ENCODE assay signal across 7 mouse cellular contexts in genomic region chr19:57411375-57412196, GRCm38 (mm10). TPM values are rescaled to one million over a fixed set of nuclear protein-coding genes. Genes with fewer than 3 reads are reported as not detected.
DNase-seq lines count a peak whose midpoint lies in the region; ATAC-seq and TF ChIP-seq lines count a peak whose summit lies in the region.

No protein-coding gene starts in this region.

- ATAC-seq in embryonic facial prominence, embryonic 11.5 days (replicated peaks; ENCODE audit: insufficient number of reproducible peaks, low FRiP score, low TSS enrichment, low read depth): 0 out of 2 replicates have a peak, but pooled peaks have one; percentile 20
- ATAC-seq in limb, embryonic 12.5 days (ENCODE audit: insufficient number of reproducible peaks, insufficient read depth, low FRiP score, low TSS enrichment, low read depth): no peak; the same call in 1 of the 2 replicates
- no peak for ATAC-seq in midbrain, embryonic 12.5 days (ENCODE audit: low FRiP score, low read depth)

- TF ChIP-seq POLR2A in kidney, adult 2 months (IDR thresholded peaks at IDR 0.05; ENCODE audit: low read depth, low read length): no peak

- peak overlapping the region; percentile 4; the same call in 1 of the 2 replicates for H3K4me2 ChIP-seq in embryonic facial prominence, embryonic 11.5 days (ENCODE audit: low read depth, low read length)
- peak overlapping the region; percentile 47 for H3K4me2 ChIP-seq in limb, embryonic 12.5 days
- H3K4me2 ChIP-seq in midbrain, embryonic 12.5 days (replicated peaks): peak overlapping the region; percentile 13

- 37% methylated on average over 29 of the region's 29 CpGs for WGBS in embryonic facial prominence, embryonic 11.5 days
- 30% methylated on average over 29 of the region's 29 CpGs for WGBS in heart, embryonic 10.5 days
- 13% methylated on average over 29 of the region's 29 CpGs for WGBS in kidney, adult 2 months
- WGBS in limb, embryonic 12.5 days: 14% methylated on average over 29 of the region's 29 CpGs
- 48% methylated on average over 29 of the region's 29 CpGs for WGBS in midbrain, embryonic 12.5 days

- no peaks in the 10 kb centered on the region for H3K9me3 ChIP-seq in embryonic facial prominence, embryonic 11.5 days (replicated peaks; ENCODE audit: control insufficient read depth, low read length)
- no peaks in the 10 kb centered on the region for H3K9me3 ChIP-seq in heart, embryonic 10.5 days
- H3K9me3 ChIP-seq in limb, embryonic 12.5 days: no peaks in the 10 kb centered on the region
- H3K9me3 ChIP-seq in midbrain, embryonic 12.5 days: no peaks in the 10 kb centered on the region

- H3K4me3 ChIP-seq in embryonic facial prominence, embryonic 11.5 days (ENCODE audit: low read depth, low read length): no peak overlapping the region
- peak overlapping the region; percentile 34 for H3K4me3 ChIP-seq in heart, embryonic 10.5 days
- H3K4me3 ChIP-seq in kidney, adult 2 months (ENCODE audit: insufficient read depth, low read depth, low read length): peak overlapping the region; percentile 29
- peak overlapping the region; percentile 1; the same call in 1 of the 2 replicates for H3K4me3 ChIP-seq in limb, embryonic 12.5 days (replicated peaks)
- no peak overlapping the region for H3K4me3 ChIP-seq in midbrain, embryonic 12.5 days

- peaks cover 2% of the 10 kb centered on the region; the same call in 1 of the 2 replicates for H3K4me1 ChIP-seq in embryonic facial prominence, embryonic 11.5 days (ENCODE audit: control insufficient read depth, insufficient read depth, low read length)
- peaks cover 21% of the 10 kb centered on the region for H3K4me1 ChIP-seq in heart, embryonic 10.5 days
- peaks cover 5% of the 10 kb centered on the region; the same call in 1 of the 2 replicates for H3K4me1 ChIP-seq in kidney, adult 2 months (ENCODE audit: control insufficient read depth, insufficient read depth, low read length)
- H3K4me1 ChIP-seq in limb, embryonic 12.5 days (replicated peaks): peaks cover 19% of the 10 kb centered on the region
- peaks cover 7% of the 10 kb centered on the region; the same call in 1 of the 2 replicates for H3K4me1 ChIP-seq in midbrain, embryonic 12.5 days

- DNase-seq in adrenal gland, postnatal 25 days: peak; percentile 53
- peak; percentile 57 for DNase-seq in embryonic facial prominence, embryonic 11.5 days (ENCODE audit: low spot score)
- no peak for DNase-seq in heart, embryonic 10.5 days (ENCODE audit: low spot score)
- peak; percentile 89 for DNase-seq in kidney, adult 2 months
- DNase-seq in right cerebral cortex, postnatal 4 days: peak; percentile 59

- no peak overlapping the region; the same call in 1 of the 2 replicates for H3K27ac ChIP-seq in embryonic facial prominence, embryonic 11.5 days (replicated peaks; ENCODE audit: low read depth, low read length)
- peak overlapping the region; percentile 75; the same call in 1 of the 2 replicates for H3K27ac ChIP-seq in heart, embryonic 10.5 days
- H3K27ac ChIP-seq in kidney, adult 2 months (ENCODE audit: insufficient read depth, low read depth, low read length): peak overlapping the region; percentile 44
- peak overlapping the region; percentile 81 for H3K27ac ChIP-seq in limb, embryonic 12.5 days
- H3K27ac ChIP-seq in midbrain, embryonic 12.5 days (replicated peaks): 0 out of 2 replicates have a peak overlapping the region, but pooled peaks have one; percentile 25

- H3K27me3 ChIP-seq in embryonic facial prominence, embryonic 11.5 days (ENCODE audit: control insufficient read depth, insufficient read depth, low read length): no peaks in the 10 kb centered on the region
- H3K27me3 ChIP-seq in heart, embryonic 10.5 days (ENCODE audit: insufficient read depth, poor library complexity, severe bottlenecking): peaks cover 9% of the 10 kb centered on the region; the same call in 1 of the 2 replicates
- no peaks in the 10 kb centered on the region for H3K27me3 ChIP-seq in kidney, adult 2 months (replicated peaks; ENCODE audit: control insufficient read depth, insufficient read depth, low read length)
- no peaks in the 10 kb centered on the region for H3K27me3 ChIP-seq in limb, embryonic 12.5 days
- H3K27me3 ChIP-seq in midbrain, embryonic 12.5 days: 0 out of 2 replicates have a peak, but pooled peaks cover 7% of the 10 kb centered on the region

- H3K36me3 ChIP-seq in embryonic facial prominence, embryonic 11.5 days (replicated peaks; ENCODE audit: control insufficient read depth, insufficient read depth, low read depth, low read length): no peaks in the 10 kb centered on the region
- H3K36me3 ChIP-seq in heart, embryonic 10.5 days: no peaks in the 10 kb centered on the region
- H3K36me3 ChIP-seq in kidney, adult 2 months (ENCODE audit: control insufficient read depth, insufficient read depth, low read length): no peaks in the 10 kb centered on the region
- H3K36me3 ChIP-seq in limb, embryonic 12.5 days: no peaks in the 10 kb centered on the region
- no peaks in the 10 kb centered on the region for H3K36me3 ChIP-seq in midbrain, embryonic 12.5 days

- TF ChIP-seq CTCF in kidney, adult 2 months (conservative IDR thresholded peaks at IDR 0.05; ENCODE audit: insufficient read depth, insufficient read length, low read depth, low read length): no peak

- peak overlapping the region; percentile 32 for H3K9ac ChIP-seq in embryonic facial prominence, embryonic 11.5 days (replicated peaks; ENCODE audit: low read length)
- H3K9ac ChIP-seq in limb, embryonic 12.5 days (replicated peaks): peak overlapping the region; percentile 34; the same call in 1 of the 2 replicates
- H3K9ac ChIP-seq in midbrain, embryonic 12.5 days (replicated peaks): no peak overlapping the region

RNA-seq across cellular contexts. Expression of gene Trub1, which starts 41.1 kb away (rescaled TPM):
- 9.7 and 16.5 TPM in 2 replicates for total RNA-seq in adrenal gland, postnatal 25 days (2021)
- polyA plus RNA-seq in embryonic facial prominence, embryonic 11.5 days (2014; fragmentation: Nextera tagmentation; extraction: Ambion mirVana): 21.0 and 24.2 TPM in 2 replicates
- polyA plus RNA-seq in heart, embryonic 10.5 days (2016; fragmentation: Nextera tagmentation; extraction: Ambion mirVana): 16.9 and 21.5 TPM in 2 replicates
- 5.7 and 6.7 TPM in 2 replicates for polyA plus RNA-seq in kidney, adult 2 months (2012; rRNA removed)
- polyA plus RNA-seq in limb, embryonic 12.5 days (2016; fragmentation: Nextera tagmentation; extraction: Ambion mirVana): 25.3 and 28.2 TPM in 2 replicates
- 14.4 and 21.3 TPM in 2 replicates for polyA plus RNA-seq in midbrain, embryonic 12.5 days (2016; fragmentation: Nextera tagmentation; extraction: Ambion mirVana)

RNA-seq across cellular contexts. Expression of gene Fam160b1, which starts 51.1 kb away (rescaled TPM):
- total RNA-seq in adrenal gland, postnatal 25 days (2021): 21.6 and 23.5 TPM in 2 replicates
- polyA plus RNA-seq in embryonic facial prominence, embryonic 11.5 days (2014; fragmentation: Nextera tagmentation; extraction: Ambion mirVana): 14.9 and 16.4 TPM in 2 replicates
- polyA plus RNA-seq in heart, embryonic 10.5 days (2016; fragmentation: Nextera tagmentation; extraction: Ambion mirVana): 11.2 and 11.8 TPM in 2 replicates
- polyA plus RNA-seq in kidney, adult 2 months (2012; rRNA removed): 7.3 and 8.0 TPM in 2 replicates
- 17.6 and 18.1 TPM in 2 replicates for polyA plus RNA-seq in limb, embryonic 12.5 days (2016; fragmentation: Nextera tagmentation; extraction: Ambion mirVana)
- 17.7 and 19.1 TPM in 2 replicates for polyA plus RNA-seq in midbrain, embryonic 12.5 days (2016; fragmentation: Nextera tagmentation; extraction: Ambion mirVana)

Comparison
In these comparisons a context has a peak if more than half of its experiments do, and no peak if none do; other contexts are left out.
1. H3K4me3 ChIP-seq: peak in heart, embryonic 10.5 days (single experiment), kidney, adult 2 months (single experiment) and limb, embryonic 12.5 days (single experiment); none in embryonic facial prominence, embryonic 11.5 days (single experiment) and midbrain, embryonic 12.5 days (single experiment).
2. Peak in every context shown above with its lines, with median percentiles within 50 percentile points of each other: H3K4me2 ChIP-seq.